Mouse (Mus musculus) A20 (cell line): ENCODE results near the gene Vapa.
"Not testable (repeated sequence)": the region's sequence is repeated elsewhere in the genome, so short reads cannot be mapped to it uniquely, and the experiment has no call there.

ENCODE experiments used
- DNase-seq: peaks from one replicate; pipeline ENCODE4 v3.0.0-alpha.2; 2011; ENCODE audit warnings: low read depth, low spot score

Gene Vapa

DNA sequence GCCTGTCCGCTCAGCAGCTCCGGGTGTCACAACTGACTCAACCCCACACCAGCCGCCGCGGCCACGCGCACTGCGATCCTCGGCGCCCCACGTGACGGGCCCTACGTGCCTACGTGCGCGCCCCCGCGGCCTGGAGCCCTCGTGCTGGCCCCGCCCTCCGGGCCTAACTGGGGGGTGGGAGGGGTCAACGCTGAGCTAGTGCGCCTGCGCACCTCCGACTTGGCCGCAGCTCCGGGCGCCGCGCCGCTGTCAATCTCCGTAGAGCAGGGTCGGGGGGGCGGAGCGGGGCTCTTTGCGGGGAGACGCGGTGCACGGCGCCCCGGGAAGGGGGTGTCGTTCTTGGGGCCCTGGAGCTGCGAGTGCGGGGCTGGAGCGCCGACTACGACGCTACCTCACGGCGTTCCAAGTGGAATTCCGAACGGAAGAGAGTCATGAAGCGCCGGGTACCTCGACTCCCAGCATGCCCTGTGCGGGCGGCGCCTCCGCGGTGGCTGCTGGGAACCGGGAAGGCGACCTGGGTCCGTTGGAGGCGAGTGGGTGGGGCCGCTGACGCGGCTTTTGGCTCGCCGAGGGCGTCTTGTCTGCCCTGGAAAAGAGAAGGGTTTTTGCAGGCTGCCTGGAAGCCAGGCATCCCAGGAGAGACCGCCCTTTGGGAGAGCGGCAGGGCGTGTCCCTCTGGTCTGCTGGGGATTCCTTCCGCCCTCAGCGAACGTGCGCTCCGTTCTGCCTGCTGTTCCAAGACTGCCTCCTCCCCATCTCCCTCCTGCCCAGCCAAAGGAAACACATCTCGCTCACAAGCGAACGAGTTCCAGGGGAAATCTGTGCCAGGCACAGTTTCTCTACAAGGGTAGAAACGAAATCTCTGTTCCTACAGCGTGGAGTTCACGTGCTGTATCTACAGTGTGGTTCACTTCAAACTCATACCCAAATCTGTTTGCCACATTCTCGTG is at the start of gene Vapa:
Vapa (minus strand) TSS at position 93 of the 950 bp plus-strand sequence.
- DNase-seq: peak; percentile 99

DNA sequence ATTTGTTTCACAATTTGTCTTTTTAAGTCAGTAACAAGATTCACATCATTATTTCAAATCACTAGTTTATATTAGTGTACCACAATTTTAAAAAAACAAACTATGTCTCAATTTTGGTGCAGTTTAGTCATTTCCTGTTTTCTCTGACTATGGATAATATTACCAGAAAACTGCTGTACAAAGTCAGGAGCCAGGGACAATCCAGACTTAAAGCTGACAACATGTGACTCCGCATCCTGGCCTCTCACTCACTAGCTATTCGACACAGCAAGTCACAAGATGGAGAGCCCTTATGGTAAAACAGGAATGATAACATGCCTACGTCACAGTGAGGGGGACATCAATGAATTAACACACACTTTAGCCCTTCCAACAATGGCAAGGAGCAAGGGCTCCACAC is 49.3 kb upstream of the Vapa start:
- no peak for DNase-seq

DNA sequence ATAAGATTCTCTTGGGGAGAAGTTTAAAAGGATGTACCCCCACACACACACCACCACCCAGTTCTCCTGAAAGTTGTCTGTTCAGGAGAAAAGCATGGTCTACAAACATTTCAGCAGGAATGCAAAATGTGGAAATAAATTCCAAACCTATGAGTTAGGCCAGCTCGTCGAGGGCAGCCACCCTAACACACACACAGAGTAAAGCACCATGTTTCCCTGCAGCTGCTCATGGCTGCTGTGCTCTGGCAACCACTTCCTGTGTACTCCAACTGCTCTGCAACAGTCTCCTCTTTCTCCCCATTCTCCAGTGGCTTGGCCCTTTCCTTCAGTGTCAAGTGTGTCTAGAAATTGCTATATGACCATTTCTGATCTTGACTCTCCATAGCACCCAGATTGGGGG is 45.1 kb upstream of the Vapa start:
- no peak for DNase-seq

DNA sequence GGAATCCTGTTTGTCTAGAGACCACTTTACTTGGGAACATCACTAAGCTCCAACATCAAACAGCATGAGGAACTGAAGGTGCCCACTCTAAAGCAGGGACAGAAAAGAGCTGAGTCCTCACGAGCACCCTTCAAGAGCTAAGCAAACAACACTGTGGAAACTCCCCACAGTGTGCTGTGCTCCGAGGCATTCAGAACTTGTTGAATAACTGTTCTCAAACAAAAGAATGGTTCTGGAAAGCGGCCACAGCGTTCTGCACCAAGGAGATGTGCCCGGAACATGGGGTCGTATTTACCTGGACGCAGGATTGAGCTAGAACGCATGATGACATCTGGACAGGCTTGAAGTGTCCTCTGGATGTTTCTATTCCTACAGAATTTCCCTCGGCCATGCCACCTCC is 44.6 kb upstream of the Vapa start:
- no peak for DNase-seq

DNA sequence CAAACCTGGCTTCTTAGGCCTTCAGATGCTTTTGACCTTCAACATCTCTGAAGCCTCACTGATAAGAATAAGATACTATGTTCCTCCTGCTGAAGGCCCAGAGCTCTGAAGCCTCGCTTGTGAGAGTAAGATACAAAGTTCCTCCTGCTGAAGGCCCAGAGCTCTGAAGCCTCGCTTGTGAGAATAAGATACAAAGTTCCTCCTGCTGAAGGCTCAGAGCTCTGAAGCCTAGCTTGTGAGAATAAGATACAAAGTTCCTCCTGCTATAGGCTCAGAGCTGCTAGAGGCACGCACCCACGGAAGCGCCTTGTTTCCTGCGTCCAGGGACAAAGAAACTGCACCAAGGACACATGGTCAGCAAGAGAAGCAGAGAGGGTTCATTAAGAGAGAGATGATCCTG is 43.4 kb upstream of the Vapa start:
- DNase-seq: no peak

DNA sequence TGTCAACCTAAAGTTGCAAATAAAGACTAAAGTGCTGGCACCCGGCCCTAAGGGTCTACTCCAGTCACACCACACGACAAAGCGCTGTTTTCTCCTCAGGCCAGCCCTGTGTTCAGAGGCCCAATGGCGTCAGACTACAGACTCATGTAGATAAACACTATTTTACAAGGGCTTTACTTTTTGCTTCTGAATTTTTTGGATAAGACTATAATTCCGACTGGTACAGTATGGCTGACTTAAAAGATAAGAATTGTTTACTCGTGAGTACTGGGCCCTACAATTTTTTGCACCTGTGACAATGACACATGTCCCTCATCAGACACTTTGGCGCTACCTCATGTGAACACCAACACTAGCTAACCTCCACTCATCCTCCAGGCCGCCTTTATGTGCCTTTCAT is 42.7 kb upstream of the Vapa start:
- DNase-seq: no peak

DNA sequence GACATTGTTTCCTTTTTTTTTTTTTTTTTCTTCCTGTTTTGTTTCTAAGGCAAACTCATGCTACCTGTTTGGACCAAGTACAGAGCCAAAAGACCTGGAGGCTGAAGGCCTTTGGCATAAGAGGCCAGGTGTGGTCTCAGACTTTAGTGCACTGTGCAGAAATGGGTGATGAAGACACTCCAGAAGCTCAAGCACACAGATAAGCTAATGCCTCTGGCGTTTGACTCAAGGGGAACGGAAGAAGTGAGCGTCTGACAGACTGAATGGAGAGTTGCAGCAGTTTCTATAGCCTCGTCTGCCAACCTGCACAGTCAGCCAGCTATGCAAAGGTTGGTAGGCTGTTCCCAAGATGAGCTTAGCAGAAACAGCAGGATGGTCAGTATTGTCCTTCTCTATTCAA is 42.3 kb upstream of the Vapa start:
- no peak for DNase-seq

DNA sequence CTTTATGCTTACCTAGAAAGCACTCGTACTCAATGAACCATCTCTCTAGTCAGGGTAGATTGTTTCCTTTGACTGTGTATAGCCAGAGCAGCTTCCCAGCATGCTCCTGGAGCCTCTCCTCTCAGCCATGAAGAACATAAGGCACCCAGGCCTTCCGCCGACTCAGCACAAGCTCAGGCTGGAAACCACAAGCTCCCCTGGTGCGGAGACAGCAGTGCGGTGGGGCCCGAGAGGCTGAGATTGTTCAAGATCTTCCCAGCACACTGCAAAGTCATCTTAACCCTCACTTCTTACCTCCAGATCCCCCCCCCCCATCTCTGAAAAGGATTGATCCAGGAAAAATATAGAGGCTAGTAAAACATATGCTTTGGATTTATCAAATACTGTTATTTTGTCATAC is 37.2 kb upstream of the Vapa start:
- no peak for DNase-seq

DNA sequence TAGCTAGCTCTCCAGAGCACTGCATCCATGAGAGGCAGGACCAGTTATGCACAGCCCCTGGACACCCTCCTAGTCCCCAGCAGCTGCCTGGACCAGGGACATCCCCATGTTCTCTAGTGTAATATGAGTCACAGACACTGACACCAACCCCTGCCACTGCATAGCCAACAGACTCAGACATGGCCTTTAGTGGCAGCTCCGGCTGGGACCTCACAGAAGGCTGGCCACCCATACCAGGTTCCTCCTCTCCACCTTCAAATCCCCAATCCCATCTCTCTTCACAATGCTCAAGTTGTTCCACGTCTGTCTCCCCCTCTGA is 35.8 kb upstream of the Vapa start:
- no peak for DNase-seq

DNA sequence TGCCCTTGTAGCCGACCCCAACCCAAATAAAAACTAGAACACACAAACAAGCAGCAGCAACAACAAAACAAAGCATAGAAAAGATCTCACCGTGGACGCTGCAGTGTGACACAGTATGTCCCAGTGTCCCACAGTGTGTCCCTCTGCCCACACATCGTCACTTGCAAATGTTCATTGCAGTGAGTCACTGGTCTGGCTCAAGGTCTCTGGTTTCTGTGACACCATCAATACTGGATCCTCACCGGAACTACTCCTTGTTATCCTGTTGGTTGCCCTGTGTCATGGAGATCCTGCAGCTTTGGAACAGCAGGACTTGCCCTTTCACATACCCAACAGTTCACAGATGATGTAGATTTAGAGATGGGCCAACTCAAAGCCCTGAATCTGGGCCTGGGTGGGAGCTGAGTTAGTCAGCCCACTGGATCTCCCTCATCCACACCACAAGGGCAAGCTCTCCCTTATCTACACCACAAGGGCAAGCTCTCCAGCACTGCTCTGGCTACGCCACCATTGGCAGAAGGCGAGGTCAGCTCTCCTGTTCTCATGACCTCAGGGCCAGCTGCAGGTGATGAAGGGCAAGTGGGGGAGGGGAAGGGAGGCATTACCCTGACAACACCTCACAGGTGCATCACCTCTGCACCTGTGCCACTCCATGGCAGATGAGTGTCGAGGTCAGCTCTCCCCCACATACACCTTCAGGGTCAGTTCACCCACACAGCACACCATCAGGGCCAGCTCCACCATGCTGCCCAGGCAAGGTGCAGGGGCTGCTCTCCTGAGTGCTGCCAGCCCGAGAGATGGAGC is 35.2 kb upstream of the Vapa start:
- no peak for DNase-seq

DNA sequence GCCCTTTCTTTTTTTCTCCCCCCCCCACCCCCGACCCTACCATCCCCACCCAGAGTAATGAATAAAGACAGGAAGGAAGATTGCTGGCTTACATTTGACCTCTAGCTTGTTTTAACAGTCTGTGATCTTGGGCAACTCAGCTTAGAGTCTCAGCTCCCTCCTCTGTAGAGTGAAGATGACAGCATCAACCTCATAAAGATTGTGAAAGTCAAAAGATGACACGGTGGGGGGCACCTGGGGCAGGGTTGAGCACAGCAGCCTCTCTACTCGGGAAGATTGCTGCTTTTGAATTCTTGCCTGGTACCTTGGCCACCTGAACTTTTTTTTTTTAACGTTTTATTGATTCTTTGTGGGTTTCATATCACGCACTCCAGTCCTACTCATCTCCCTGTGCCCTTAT is 34.6 kb upstream of the Vapa start:
- DNase-seq: no peak

DNA sequence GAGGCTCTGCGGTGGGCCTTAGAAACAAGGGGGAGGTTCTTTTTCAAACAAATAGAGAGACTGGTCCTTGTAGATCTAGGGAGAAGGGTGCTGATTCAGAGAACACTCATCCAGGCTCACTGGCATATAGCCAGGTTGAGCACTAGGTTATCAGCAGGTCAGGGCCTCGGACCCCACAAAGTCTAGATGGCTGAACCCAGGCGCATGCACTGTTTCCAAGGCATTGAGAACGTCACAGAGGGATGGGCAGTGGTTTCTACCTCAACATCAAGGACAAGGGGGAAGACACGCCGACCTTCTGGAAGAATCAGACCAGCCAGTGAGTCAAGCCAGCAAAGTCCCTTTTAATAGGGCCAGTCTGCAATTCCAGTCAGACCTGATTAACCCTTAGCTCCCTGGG is 33.9 kb upstream of the Vapa start:
- DNase-seq: no peak

DNA sequence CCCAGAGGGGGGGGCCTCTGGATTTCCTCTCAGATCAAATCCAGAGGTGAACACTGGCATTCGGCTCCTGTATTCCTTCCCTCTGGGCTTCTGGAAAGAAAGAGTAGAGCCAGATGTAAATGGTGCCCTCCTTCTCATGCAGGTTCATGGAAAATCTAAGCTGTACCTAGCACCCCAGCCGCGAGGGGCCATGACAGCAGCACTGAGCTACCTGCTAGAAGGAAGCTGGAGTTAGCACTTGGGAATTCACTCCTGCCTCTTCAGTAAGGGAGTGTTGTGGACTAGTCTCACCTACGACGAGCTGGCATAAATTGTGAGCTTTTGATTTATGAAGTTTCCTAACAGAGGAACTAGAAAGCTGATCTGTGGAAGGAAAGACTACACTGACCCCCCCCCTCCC is 30.2 kb upstream of the Vapa start:
- no peak for DNase-seq

DNA sequence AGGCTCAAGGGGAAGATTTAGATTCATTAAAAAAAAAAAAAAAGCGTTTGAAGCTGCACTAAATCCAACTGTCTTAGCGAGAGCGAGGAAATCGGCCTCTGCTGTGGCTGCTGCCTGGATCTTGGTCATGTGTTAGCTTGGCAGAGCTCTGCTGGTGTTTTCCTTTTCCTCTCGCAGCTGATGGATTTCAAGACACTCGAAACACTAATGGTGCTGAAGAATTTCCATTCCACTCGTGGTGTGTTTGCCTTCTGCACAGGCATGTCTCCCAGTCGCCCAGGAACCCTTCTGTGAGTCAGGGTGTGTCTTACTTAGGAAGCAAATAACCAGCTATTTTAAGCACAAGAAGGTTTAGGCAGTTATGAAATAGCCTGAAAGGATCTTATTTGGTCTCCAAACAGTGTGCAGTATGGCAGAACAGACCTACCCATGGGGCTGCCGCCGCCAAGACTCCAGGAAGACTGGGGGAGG is 29.7 kb upstream of the Vapa start:
- no peak for DNase-seq

DNA sequence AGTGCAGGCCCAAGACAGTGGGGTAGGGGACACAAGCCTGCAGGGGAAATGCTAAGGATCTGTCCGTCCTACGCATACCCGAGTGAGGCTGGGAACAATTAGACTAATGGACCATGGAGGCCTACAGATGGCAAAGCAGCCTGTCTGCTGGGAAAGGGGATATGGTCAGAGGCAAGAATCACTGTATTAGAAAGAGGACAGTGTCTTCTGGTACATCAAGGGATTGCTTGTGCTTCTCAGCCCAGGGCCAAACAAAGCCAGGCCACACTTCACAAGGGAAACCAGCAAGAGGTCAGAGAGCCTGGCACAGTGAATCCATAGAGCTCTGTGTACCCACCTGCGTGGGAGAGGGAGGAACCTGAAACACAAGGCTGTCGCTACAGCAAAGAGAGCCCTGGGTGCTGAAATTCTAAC is 29.2 kb upstream of the Vapa start:
- no peak for DNase-seq

DNA sequence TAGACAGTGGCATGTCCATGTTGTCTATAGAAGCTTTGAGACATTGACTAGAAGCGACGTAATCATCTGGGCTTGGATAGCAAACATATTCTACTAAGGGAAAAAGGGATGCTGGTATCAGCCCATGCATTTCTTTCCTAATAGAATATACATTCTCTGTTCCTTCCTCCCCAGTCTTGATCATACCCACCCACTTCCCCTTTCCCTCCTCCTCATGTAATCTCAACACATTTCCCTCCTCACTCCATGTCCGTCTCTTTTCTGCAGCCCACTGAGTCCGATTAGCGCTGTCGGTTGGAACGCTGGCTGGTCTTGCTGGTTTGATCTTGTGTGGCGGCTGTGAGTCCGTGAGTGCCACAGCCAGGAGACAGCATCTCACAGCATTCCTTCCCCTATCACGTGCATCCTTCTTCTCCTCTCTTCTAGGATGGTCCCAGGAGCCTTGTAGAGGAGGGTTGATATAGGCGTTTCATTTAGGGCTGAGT is 28.4 kb upstream of the Vapa start, which contains the start of gene Txndc2:
Txndc2 (minus strand) TSS at position 435 of the 485 bp plus-strand sequence.
- DNase-seq: no peak

DNA sequence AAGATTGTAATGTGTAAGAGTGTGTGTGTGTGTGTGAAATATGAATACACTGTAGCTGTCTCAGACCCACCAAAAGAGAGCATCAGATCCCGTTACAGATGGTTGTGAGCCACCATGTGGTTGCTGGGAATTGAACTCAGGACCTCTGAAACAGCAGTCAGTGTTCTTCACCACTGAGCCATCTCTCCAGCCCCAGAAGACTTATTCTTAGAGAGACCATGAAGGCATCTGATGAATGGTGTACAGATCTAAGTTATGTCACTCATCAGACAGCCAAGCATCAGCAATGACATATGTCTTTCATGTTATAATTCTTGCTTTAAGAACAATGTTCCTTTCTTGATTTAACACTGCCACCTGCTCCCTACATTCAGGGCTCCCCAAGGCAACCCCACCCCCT is 25.8 kb upstream of the Vapa start:
- no peak for DNase-seq

DNA sequence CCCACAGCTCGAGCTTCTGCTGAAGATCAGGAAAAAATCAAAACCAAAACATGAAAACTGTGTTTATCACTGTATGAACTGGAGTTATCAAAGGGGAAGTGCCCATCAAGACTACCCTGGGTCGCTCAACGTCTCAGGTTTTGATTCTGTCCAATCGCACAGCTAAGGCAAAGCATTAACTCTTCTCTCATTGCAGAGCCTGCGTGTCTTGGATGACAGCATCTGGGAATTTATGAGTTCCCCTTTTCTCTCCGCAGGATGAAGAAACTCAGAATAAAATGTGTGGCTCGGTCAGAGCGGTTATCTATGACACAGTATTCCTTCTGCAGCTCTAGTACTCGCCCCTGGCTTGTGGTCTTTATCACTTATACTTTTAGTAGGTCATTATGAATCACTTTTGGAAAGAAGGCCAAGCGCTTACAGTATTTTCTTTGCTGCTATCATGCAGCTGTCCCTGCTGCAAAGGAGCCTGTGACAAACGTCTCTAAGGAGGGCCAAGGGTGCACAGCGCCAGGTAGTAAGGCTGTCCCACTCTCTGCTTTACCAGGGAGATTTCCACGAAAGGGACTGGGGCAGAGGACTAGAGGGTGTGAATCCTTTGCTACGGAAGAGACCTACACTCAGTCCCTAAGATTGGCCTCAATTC is 22.5 kb upstream of the Vapa start:
- DNase-seq: no peak

DNA sequence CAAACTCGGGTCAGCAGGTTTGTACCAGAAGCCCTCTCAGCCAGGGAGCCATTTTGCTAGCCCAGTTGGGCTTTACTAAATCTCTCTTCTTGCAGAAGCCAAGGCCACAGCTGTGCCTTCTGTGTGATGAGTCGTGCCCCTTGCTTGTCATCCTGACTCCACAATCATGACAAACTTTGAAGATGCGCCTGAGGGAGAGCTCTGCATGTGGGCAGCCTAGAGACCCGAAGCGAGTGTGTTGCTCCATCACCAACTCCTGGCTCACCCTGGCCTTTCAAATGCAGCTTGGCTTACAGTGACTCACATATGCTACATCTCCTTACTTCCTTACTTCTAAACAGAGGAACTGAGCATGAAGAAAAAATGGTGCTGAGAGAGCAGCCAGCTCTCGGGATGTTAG is 16.6 kb upstream of the Vapa start:
- DNase-seq: no peak

DNA sequence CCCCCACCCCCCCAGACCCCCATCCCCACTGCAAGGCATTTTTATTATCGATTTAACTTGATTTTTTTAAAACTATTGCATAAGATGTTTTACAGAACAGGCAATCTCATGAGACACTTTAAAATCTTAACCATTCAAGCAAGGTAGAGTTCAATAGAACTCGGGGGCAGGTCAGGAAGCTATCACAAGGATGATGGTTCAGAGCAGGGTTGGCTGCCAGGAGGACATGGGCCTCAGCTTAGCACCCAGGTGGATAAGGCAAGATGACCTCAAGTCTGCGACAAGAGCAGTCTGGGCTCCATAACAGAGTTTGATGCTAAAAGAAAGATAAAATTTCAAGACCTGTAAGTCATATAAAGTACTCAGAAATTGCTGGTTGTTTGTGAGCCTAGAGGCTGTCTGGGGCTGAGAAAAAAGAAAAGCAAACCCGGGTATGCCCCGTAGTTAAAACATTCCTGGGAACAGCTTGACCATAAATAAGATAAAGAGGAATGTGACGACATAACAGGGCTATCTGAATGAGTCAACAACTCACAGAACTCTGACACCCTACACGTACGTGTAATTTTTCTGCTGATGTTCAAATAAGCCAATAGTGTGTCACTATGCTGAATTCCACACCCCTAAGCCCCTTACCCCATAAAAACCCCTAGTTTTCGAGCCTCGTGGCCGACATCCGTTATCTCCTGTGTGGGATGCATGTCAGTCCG is 15.6 kb upstream of the Vapa start:
- not testable (repeated sequence) for DNase-seq

DNA sequence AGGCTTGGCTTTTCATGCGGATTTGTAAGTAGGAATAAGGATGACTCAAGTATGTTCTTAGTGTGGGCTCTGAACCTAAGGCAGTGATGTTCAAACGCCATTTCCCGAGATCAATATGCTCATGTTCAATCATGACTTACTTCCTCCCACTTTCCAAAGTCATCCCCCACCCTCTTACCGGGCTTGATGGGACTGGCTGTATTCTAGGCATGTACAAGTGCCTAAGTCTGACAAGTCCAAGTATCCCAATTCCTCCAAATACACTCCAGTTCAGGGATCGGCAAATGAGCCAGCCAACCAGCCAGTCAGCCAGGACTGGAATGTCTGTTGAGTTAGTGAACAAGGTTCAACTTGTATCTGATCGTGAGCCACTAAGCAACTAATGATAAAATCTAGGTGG is 12.9 kb upstream of the Vapa start:
- no peak for DNase-seq
